ENCODE assay signal across 16 mouse cellular contexts in genomic region chr6:39203236-39203635, GRCm38 (mm10). TPM values are rescaled to one million over a fixed set of nuclear protein-coding genes. Genes with fewer than 3 reads are reported as not detected.
DNase-seq lines count a peak whose midpoint lies in the region; ATAC-seq lines count a peak whose summit lies in the region.
"Had no signal": no experiment of that assay in that cellular context is flagged by ENCODE, and none has a peak within 500 bp of the region (broad histone marks: within the 10 kb centered on the region; RNA-seq: fewer than 3 reads in every experiment).

No protein-coding gene starts in this region.

- WGBS in limb, embryonic 11.5 days = 85% methylated on average over 4 of the region's 4 CpGs
- WGBS in limb, embryonic 10.5 days = 78% methylated on average over 4 of the region's 4 CpGs

- 0 out of 2 replicates have a peak overlapping the region, but pooled peaks have one; percentile 12 for H3K27ac ChIP-seq in limb, embryonic 11.5 days (replicated peaks; ENCODE audit: low read depth, low read length)
- no peak overlapping the region for H3K27ac ChIP-seq in limb, embryonic 10.5 days
- H3K27ac ChIP-seq: embryonic facial prominence, embryonic 10.5 days; forebrain, embryonic 15.5 days; limb, embryonic 12.5 days had no signal

- no peaks in the 10 kb centered on the region for H3K9me3 ChIP-seq in limb, embryonic 11.5 days (ENCODE audit: control insufficient read depth, low read length)
- no peaks in the 10 kb centered on the region for H3K9me3 ChIP-seq in limb, embryonic 10.5 days (replicated peaks)
- H3K9me3 ChIP-seq: embryonic facial prominence, embryonic 10.5 days; forebrain, embryonic 15.5 days; limb, embryonic 12.5 days had no signal

- no peak overlapping the region for H3K4me3 ChIP-seq in limb, embryonic 11.5 days (ENCODE audit: low read depth, low read length)
- no peak overlapping the region for H3K4me3 ChIP-seq in limb, embryonic 10.5 days
- H3K4me3 ChIP-seq: embryonic facial prominence, embryonic 10.5 days; forebrain, embryonic 15.5 days; limb, embryonic 12.5 days had no signal

- no peaks in the 10 kb centered on the region for H3K27me3 ChIP-seq in limb, embryonic 11.5 days (ENCODE audit: control insufficient read depth, insufficient read depth, low read length)
- no peaks in the 10 kb centered on the region for H3K27me3 ChIP-seq in limb, embryonic 10.5 days (ENCODE audit: low read depth, poor library complexity, severe bottlenecking)
- H3K27me3 ChIP-seq: forebrain, embryonic 15.5 days; limb, embryonic 12.5 days had no signal

- no peaks in the 10 kb centered on the region for H3K4me1 ChIP-seq in limb, embryonic 11.5 days (ENCODE audit: control insufficient read depth, insufficient read depth, low read length)
- peaks cover 3% of the 10 kb centered on the region; the same call in 1 of the 2 replicates for H3K4me1 ChIP-seq in limb, embryonic 10.5 days

- no peaks in the 10 kb centered on the region for H3K36me3 ChIP-seq in limb, embryonic 11.5 days (ENCODE audit: control insufficient read depth, insufficient read depth, low read length)
- no peaks in the 10 kb centered on the region for H3K36me3 ChIP-seq in limb, embryonic 10.5 days
- H3K36me3 ChIP-seq: embryonic facial prominence, embryonic 10.5 days; forebrain, embryonic 15.5 days; limb, embryonic 12.5 days had no signal

- peak; percentile 8 for DNase-seq in embryo, embryonic 10.5 days (ENCODE audit: low spot score)
- DNase-seq in embryo, embryonic 9.5 days (ENCODE audit: extremely low spot score) = no peak
- DNase-seq in limb, embryonic 11.5 days (ENCODE audit: low spot score) = no peak
- DNase-seq in limb, embryonic 10.5 days (ENCODE audit: low spot score) = no peak
- DNase-seq in liver = peak; percentile 91
- peak; percentile 45 to 57 for DNase-seq in spleen, postnatal 14 days (ENCODE audit: low spot score in 2 of 2)
- DNase-seq in gastrocnemius, adult 8-10 months (ENCODE audit: low spot score in 2 of 2) = no peak
- no peak for DNase-seq in ovary, postnatal 36 days (ENCODE audit: low spot score)
- DNase-seq: adrenal gland, postnatal 25 days; cerebellum, adult 18-20 months; gastrocnemius, postnatal 25 days; kidney, postnatal 25 days had no signal

- no peak overlapping the region for H3K4me2 ChIP-seq in limb, embryonic 11.5 days (ENCODE audit: low read depth, severe bottlenecking)
- H3K4me2 ChIP-seq: forebrain, embryonic 15.5 days; limb, embryonic 12.5 days had no signal

- no peak for ATAC-seq in limb, embryonic 11.5 days (ENCODE audit: insufficient number of reproducible peaks, low FRiP score, low TSS enrichment, low read depth)
- ATAC-seq: forebrain, embryonic 15.5 days; intestine, embryonic 16.5 days had no signal

- no peak overlapping the region for H3K9ac ChIP-seq in limb, embryonic 11.5 days (ENCODE audit: low read length)
- H3K9ac ChIP-seq: forebrain, embryonic 15.5 days; limb, embryonic 12.5 days had no signal

RNA-seq across cellular contexts. Expression of gene Kdm7a, which starts 3.4 kb away (rescaled TPM):
- polyA plus RNA-seq in limb, embryonic 11.5 days (2014; fragmentation: Nextera tagmentation; extraction: Ambion mirVana) = 10.7 and 11.8 TPM in 2 replicates
- 8.1 and 9.3 TPM in 2 replicates for polyA plus RNA-seq in limb, embryonic 10.5 days (2016; fragmentation: Nextera tagmentation; extraction: Ambion mirVana)
- 10 to 100 TPM; 26.3 to 34.3 (median 28.9) TPM for total RNA-seq in gastrocnemius, adult 8-10 months (2022)

Comparison
In these comparisons a context has a peak if more than half of its experiments do, and no peak if none do; other contexts are left out.
1. DNase-seq: peak in embryo, embryonic 10.5 days (single experiment), liver (single experiment) and spleen, postnatal 14 days (2 of 2); none in embryo, embryonic 9.5 days (single experiment), limb, embryonic 11.5 days (single experiment), limb, embryonic 10.5 days (single experiment), gastrocnemius, adult 8-10 months (0 of 2) and ovary, postnatal 36 days (single experiment).